Mouse (Mus musculus): Measurements from ENCODE around the gene Nt5dc2.
A peak's percentile ranks its signal among the peaks of the same experiment; 100 is the strongest.

The Nt5dc2 gene

GRCm38 (mm10) chr14:31168425-31168824 is 37.6 kb downstream of the Nt5dc2 start, which contains the start of gene Stab1:
Stab1 (minus strand) TSS chr14:31168641.
- peak; percentile 36 for DNase-seq (ENCODE audit: low read depth, low spot score)

- no peak for DNase-seq (ENCODE audit: low read depth, low spot score)
Observed at GRCm38 (mm10) chr14:31169508-31169907, 38.7 kb downstream of the Nt5dc2 start.

GRCm38 (mm10) chr14:31170963-31171362 is 40.1 kb downstream of the Nt5dc2 start:
- no peak for DNase-seq (ENCODE audit: low read depth, low spot score)

- DNase-seq (ENCODE audit: low read depth, low spot score): no peak
Observed at GRCm38 (mm10) chr14:31171386-31171785, 40.5 kb downstream of the Nt5dc2 start.

DNA sequence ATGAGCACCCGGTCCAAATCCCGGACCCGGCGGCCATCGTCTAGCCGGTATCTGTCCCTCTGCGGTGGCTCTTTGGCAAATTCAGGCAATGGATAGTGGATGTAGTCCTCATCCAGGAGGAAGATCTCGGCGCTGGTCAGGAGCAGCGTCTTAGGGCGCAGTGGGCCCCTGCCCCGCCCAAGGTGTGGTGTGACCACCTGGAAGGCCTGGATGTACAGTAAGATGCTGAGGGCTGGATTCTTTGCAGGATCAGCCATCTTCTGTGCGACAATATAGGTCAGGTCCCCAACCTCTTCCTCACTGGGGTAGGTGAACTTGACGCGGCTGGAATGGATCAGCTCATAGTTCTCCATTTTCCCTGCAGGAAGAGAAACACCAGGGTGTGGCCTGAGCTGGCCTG is 41.0 kb downstream of the Nt5dc2 start:
- no peak for DNase-seq (ENCODE audit: low read depth, low spot score)

DNA sequence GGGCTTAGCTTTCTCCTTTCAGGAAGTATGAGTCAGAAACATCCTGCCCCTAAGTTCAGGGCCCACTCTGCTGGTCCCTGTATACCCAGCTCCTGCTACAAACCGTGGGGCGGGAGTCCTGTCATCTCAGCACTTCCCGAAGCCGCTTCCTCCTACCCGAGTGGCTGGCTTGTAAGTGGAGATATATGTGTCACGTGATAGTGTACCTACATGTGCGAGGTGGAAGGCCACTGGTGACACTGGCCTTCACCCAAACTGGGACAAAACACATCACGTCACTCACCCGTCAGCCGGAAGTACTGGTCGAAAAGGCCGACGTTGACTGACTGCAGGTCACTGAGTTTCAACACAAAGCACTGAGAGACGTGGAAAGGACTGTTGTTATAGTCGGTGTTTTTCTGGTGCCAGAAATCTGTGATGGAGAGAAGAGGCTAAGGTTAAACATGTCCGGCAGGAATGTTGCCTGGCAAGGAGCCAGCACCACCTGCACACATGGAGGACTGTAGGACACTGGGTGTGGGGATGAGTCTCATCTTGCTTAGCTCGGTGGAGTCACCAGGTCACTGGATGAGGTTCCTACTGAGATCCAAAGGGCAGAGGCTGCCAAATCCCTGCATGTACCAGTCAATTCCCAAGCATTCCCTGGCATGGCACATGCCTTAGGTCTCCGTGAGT is 42.1 kb downstream of the Nt5dc2 start:
- DNase-seq (ENCODE audit: low read depth, low spot score): no peak

DNA sequence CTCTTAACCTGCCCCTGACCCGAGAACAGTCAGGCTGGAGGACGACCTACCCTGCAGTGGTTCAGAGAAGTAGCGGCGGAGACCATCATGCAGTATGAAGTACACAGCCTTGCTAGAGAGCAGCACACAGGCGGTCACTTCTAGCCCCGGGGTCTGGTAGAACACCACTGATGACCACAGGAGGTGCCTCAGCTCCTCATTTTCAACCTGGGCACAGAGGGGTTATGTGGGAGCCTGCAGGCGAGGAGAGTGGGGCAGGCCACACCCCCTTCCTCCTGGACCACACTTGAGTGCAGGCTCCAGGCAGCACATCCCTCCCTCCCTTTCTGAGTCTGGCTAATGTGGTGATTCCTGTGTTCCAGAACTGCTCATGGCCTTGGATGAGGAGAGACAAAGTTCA is 42.7 kb downstream of the Nt5dc2 start:
- no peak for DNase-seq (ENCODE audit: low read depth, low spot score)

GRCm38 (mm10) chr14:31177287-31177686 is 46.4 kb downstream of the Nt5dc2 start:
- no peak for DNase-seq (ENCODE audit: low read depth, low spot score)

- DNase-seq (ENCODE audit: low read depth, low spot score): no peak
Observed at GRCm38 (mm10) chr14:31177715-31178114, 46.9 kb downstream of the Nt5dc2 start.

DNA sequence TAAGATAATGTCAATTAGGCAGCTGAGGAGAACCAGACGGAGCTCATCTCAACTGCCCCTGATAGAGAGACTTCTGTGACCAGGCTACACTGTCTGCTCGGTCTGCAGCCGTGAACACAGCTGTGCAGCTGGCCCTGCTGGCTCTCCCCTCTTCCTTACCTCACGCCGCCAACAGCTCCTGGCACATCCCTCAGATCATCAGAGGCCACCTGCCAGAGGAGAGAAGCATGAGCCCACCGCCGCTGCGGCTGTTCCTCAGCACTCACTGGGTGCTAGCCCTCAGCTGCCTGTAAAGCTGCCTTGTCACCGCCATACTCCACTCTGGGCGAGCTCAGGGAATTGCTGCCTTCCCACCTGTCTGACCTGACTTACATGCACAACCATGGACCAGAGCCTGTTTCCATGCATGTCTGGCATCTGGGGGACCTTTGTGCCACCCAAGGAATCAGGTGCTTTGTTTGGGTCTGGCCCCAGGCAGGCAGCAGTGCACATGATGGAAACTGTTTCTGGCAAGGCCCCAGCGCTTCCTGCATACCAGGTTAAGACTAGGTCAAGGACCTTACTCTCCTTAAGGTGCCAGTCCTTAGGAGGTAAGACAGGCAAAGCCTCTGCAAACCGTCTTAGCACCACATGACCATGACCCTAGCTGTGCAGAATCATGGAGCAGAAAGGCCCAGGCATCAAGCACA is 49.0 kb downstream of the Nt5dc2 start:
- DNase-seq (ENCODE audit: low read depth, low spot score): peak; percentile 66

DNA sequence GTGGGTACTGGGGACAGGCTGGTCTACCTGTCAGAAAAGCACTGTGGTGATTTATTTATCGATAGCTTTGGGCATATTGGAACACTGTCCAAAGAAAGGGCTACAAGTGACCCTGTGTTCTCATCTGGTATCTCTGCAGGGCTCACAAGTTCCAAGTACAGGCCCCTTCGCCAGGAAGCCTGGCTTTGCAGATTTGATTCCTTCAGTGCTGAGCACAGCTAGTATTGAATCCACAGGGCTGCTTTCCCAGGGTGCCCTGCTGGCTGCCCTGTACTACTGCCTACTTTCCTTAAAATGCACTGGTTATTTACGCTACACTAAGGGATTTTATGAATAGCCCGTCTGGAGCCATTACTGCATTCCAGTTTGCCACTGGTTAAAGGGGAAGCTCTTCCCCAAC is 50.7 kb downstream of the Nt5dc2 start:
- DNase-seq (ENCODE audit: low read depth, low spot score): no peak

DNA sequence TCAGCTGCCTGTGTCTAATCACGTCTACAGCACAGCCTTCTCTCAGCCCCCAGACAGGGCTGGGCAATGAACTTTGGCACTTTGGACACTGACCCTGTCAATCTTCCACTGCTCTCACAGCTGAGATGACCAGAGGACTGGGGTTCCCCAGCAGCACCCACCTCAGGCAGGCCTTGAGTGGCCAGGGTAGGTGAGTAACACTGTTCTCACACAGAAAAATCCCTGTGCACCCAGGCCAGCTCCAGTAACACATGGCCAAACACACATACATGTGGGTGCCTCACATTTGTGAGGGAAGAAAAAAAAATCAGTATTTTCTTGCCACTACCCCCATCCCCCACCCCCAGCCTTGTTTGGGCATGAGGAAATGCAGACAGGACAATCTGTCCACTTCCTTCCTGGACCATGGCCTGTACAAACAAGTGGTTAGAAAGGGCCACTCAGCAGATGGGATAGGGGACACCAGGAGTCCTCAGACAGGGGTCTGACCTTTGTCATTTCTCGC is 52.0 kb downstream of the Nt5dc2 start:
- DNase-seq (ENCODE audit: low read depth, low spot score): no peak

- no peak for DNase-seq (ENCODE audit: low read depth, low spot score)
Observed at GRCm38 (mm10) chr14:31183541-31183940, 52.7 kb downstream of the Nt5dc2 start.

GRCm38 (mm10) chr14:31184195-31184594 is 53.3 kb downstream of the Nt5dc2 start:
- DNase-seq (ENCODE audit: low read depth, low spot score): no peak

DNA sequence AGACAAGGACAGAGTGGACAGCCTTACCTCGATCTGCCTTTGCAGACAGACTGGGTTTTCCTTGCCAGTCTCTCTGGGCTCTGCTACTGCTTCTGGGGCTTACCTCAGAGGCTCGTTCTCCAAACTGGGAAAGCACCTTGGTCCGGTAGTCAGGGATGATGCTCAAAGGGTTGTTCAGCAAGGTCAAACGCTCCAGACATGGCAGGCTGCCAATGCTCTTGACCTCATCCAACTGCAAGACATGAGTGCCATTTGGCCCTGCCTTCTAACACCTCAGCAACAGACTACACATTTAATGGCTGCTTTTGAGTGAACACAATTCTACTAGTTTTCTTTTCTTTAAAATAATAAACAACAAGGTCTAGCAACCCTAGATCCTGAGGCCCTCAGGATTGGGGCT is 55.8 kb downstream of the Nt5dc2 start:
- DNase-seq (ENCODE audit: low read depth, low spot score): no peak
